Mouse (Mus musculus) liver, adult (tissue): ENCODE results near the gene Pthlh.

Experiments
- GATA4 ChIP-seq: IDR thresholded peaks from 2 replicates; pipeline ENCODE4 v1.6.1; 2014; ENCODE audit warnings: mild to moderate bottlenecking, low read length; ENCODE audit not compliant: insufficient replicate concordance

Gene Pthlh

DNA sequence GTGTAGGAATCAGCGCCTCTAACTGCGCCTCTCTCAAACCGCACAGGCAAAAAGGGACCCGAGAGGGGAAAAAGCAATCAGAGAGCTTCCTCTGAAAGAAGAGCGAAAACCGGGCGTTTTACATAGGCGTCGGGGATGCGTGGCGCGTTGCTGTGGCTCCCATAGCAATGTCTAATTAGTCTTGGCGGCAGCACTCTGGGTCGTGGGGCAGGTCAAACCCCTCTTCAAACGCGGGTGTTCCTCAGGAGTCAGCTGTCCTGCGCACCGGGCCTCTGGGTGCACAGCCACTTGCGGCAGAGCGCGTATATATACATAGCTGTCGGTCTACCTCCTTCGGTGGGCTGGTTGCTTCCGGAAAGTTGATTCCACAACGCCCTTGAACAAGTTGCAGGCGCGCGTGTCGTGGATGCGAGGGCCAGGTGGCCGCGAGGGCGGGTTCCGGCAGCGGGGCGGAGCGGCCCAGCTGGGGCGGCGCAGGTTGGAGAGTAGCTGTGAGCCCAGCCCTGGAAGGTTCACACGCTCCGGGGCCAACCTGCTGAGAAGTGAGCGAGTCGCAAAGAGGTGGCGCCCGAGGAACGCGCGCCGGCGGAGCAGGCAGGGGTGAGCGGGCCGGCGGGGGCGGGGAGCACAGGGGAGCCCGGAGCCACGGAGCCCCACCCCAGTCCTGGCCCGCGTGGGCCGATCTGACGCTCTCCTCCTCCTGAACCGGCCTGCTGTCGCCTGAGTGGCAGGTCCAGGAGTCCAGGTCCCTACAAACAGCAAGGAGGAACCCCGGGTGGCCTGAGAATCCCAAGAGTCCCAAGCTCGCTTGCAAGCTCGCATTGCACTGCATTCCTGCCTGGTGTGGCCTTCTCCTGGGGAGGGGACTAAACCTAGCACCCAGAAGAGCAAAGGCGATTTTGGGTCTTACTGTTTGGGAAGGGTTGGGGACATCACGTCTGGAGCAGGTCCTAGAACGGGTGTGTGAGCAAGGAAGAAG is at the start of gene Pthlh:
Pthlh (minus strand) TSS at position 597 of the 979 bp plus-strand sequence.
- TF ChIP-seq GATA4: no peak

DNA sequence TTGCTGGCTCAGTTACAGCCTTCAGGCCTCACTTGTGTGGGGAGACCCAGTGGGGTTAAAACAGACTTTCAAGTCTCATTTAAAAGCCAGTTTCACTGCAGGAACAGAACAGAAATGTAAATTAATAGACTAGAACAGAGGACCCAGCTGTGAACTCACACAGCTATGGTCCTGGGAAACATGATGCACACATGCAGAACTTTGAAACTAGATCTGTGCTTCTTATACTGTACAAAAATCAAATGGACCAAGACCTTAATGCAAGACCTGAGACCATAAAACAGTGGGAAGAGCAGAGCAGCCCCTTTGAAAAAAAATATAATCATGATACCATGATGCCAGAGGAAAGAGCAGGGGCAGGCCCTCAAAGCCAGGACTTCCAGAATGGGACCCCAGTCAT is 49.3 kb upstream of the Pthlh start:
- no peak for TF ChIP-seq GATA4

DNA sequence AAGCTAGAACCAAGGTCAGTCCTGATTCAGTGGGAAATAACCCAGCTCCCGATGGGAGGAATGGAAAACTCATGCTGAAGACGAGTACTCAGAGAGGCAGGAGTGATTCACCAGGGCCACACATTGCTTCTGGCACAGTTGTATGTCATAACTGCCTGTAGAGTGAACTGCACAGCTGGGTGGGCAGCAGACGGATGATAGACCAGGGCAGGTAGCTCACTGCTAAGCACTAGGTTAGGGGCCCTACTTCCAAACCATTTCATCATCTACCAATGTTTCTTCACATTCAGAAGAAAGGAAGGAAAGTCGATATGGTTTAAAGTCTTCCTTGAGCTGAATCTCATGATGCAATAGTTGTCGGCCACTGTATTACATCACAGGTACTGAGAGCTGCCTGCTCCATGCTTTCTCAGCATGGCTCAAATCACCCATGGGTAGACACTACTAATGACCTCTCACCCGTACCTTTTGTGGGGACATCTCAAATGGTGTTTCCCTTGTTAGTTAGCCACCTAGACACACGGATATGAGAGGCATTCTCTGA is 46.5 kb upstream of the Pthlh start:
- no peak for TF ChIP-seq GATA4

DNA sequence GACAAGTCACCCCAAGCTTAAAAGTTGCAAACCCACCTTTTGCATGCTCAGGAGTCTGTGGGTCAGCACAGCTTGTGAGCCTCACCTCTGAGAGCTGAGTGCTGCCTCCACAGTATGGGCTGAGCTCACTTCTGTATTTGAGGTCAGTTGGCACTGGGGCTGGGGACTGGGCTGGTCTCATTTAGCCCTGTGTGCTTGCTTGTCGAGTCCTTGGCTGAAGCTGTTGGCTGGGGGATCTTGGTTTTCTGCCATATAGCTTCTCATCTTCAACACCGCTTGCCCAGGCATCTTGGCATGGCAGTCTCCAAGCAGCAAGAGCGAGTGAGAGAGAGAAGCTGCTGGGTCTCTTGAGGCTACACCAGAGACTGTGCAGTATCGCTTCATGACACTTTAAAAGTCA is 46.1 kb upstream of the Pthlh start:
- TF ChIP-seq GATA4: no peak

GRCm38 (mm10) chr6:147299607-147300006 is 35.6 kb upstream of the Pthlh start:
- TF ChIP-seq GATA4: no peak

DNA sequence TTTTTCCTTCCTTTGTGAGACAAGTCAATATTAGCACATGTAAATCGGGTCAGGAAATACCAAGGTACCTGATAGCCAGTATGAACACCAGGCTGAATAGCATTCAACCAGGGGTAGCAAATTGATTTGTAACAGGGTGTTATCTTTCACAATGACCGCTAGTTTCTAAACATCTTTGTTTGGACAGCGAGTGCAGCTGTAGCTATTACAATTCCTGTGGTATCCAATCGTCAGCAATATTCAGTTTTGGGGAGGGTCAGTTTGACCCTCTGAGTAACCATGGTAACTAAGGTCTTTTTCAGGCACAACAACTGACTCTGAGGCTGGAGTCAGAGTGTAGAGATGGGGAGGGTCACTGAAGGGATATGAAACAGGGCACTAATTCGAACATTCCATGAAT is 15.3 kb upstream of the Pthlh start:
- TF ChIP-seq GATA4: no peak

DNA sequence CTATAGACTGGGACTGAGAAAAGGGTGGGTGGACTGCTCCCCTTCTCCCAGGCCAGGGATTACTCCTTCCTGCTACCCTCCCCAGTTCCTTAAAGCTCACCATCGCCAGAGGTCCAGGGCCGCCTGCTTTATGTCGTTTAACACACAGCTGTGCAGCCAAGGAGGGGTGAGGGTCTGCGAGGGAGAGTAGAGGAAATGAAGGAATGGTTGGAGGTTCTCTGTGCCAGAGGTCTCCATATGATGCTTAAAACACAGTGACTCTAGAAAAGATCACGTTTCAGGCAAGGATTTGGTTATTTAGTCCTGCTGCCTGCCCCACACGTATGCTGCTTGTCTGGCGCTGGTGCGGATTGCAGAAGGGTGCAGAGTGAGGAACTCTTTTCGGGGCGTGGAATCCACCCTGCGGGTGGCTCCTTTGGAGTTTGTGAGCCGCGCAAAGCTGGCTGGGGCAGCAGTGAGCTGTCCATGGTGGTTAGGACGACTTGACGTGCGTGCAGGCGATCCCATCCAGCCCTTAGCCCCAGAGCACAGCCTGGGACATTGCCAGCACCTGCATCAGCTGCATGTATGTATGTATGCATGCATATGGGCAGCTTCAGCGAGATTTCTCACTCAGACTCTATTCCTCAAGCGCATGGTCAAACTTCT is 4.3 kb upstream of the Pthlh start:
- TF ChIP-seq GATA4: no peak

DNA sequence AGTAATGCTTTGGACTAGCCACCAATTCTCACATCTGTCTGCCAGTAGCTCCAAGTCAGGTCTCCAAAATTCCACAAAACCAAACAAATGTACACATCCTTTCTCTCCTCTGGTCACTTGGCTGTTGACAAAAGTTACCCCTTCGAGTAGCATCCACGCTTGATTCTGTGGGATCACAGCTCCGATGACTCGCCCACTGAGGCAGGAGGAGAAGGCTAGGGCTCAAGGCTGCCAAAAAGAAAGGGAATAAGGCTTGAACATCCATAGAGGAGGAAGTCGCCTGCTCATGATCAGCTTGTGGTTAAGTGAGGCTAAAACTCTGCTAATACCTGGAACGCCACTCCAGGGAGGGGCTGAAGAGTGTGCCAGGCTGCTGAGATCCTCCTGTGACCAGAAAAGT is 2.5 kb upstream of the Pthlh start:
- TF ChIP-seq GATA4: no peak

DNA sequence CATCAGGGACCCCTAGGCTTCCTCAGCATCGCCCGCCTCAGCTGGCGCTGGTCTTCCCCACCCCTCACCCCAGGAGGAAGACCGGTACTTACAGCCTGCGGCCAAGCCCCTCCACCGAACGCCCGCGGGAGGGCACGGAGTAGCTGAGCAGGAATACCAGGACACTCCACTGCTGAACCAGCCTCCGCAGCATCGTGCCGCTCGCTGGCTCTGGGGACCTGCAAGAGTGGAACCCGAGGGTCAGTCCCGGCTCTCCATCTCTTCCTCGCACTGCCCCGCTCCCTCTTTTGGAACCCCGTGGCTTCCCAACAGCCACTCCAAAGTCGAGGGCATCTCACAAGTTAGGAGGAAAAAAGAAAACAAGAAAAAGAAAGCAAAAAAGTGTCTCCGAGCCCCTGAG is 805 bp downstream of the Pthlh start:
- no peak for TF ChIP-seq GATA4

GRCm38 (mm10) chr6:147261616-147262015 is 2.4 kb downstream of the Pthlh start:
- no peak for TF ChIP-seq GATA4

DNA sequence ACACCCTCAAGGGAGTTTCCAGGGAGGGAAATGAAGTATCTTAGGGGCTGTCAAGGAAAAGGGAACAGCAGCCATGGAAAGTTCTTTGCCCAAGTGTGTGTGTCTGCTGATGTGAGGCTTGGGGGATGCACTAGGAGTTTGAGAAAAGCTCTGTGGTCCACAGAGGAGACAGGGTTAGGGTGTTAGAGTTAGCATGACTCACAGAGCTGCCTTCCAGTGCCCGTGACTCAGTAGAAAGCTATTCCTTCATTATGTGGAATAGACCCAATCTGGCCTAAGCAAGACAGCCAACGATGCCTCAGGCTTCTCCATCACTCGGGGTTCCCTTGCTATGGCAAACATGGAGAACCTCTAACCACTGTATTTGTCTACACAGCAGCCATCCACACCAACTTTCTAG is 3.2 kb downstream of the Pthlh start:
- no peak for TF ChIP-seq GATA4

- TF ChIP-seq GATA4: no peak
Measured at GRCm38 (mm10) chr6:147247782-147248181, 16.2 kb downstream of the Pthlh start.

DNA sequence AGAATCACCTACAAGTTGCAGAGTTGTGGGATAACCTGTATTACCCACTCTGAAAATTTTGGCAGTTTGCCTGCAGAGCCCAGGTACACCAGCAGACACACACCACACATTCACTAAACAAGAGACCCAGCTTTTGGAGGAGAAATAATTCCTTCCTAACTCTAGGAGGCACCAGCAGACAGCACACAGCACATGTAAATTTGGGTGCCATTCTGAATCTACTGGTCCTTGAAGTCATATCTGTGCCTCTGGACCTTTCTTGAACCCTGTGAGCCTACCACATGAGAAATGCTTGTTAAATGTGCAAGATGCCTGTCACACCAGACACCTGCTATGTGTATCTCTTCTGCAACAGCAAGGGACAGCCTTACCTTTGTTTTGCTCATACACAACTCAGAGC is 19.7 kb downstream of the Pthlh start:
- TF ChIP-seq GATA4: no peak

- no peak for TF ChIP-seq GATA4
Measured at GRCm38 (mm10) chr6:147243655-147244054, 20.3 kb downstream of the Pthlh start.

DNA sequence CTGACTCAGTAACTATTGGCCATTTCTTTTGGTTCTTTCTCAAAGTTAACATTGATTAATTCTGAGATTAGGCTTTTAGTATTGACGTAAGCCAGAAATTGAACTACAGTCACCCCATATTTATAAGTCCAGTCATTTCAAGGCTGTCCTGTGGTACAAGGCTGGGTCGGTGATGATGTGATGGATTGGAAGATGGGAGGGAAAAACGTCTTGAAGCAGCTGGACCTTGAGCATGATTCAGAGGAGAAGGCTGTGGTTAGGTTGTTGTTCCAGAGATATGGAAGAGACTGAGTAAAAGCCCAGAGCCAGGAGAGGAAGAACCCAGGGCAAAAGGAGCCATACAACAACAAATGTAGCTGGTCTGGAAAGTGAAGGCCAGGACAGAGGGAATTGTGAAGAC is 22.4 kb downstream of the Pthlh start:
- no peak for TF ChIP-seq GATA4

GRCm38 (mm10) chr6:147240203-147240804 is 23.7 kb downstream of the Pthlh start:
- TF ChIP-seq GATA4: no peak
